Mouse (Mus musculus) gastrocnemius, postnatal 25 days (tissue): Measurements from ENCODE around the gene Zfp853. TPM values are rescaled to one million over a fixed set of nuclear protein-coding genes. Genes with fewer than 3 reads are reported as not detected.
A peak's percentile ranks its signal among the peaks of the same experiment; 100 is the strongest.

ENCODE experiments used
- DNase-seq: peaks from one replicate; pipeline ENCODE4 v3.0.0; 2022
- total RNA-seq, 2 experiments: library from RNA; stranded (reverse); gene quantifications; 1 replicate in 1 of 2; 2 replicates in 1 of 2; pipeline ENCODE4 v1.2.3; 2021

Gene Zfp853
- total RNA-seq, 2 experiments from 2014 or later = 0.28 TPM; not detected in 1

- DNase-seq = no peak
Observed at GRCm38 (mm10) chr5:143292879-143293278, 544 bp downstream of the Zfp853 start.

- DNase-seq = no peak
Observed at GRCm38 (mm10) chr5:143289299-143289698, 4.1 kb downstream of the Zfp853 start.

- no peak for DNase-seq
Observed at GRCm38 (mm10) chr5:143288378-143288911, 5.0 kb downstream of the Zfp853 start.

- no peak for DNase-seq
Observed at GRCm38 (mm10) chr5:143287774-143288328, 5.6 kb downstream of the Zfp853 start.

GRCm38 (mm10) chr5:143284762-143285161, 8.7 kb downstream of the Zfp853 start:
- no peak for DNase-seq

- no peak for DNase-seq
Observed at GRCm38 (mm10) chr5:143279247-143279646, 14.2 kb downstream of the Zfp853 start.

GRCm38 (mm10) chr5:143275761-143276160, 17.7 kb downstream of the Zfp853 start:
- no peak for DNase-seq

- DNase-seq = no peak
Observed at GRCm38 (mm10) chr5:143272540-143273330, 20.7 kb downstream of the Zfp853 start.

- DNase-seq = no peak
Observed at GRCm38 (mm10) chr5:143272108-143272507, 21.3 kb downstream of the Zfp853 start.

GRCm38 (mm10) chr5:143271642-143272041, 21.8 kb downstream of the Zfp853 start:
- DNase-seq = no peak

- no peak for DNase-seq
Observed at GRCm38 (mm10) chr5:143270151-143270519, 23.3 kb downstream of the Zfp853 start.

- peak; percentile 61 for DNase-seq
Observed at GRCm38 (mm10) chr5:143269363-143270150, 23.9 kb downstream of the Zfp853 start, which contains the start of gene Zfp316. TSS of gene Zfp316 (minus strand) at chr5:143270022.

- DNase-seq = no peak
Observed at GRCm38 (mm10) chr5:143268985-143269362, 24.4 kb downstream of the Zfp853 start.

- no peak for DNase-seq
Observed at GRCm38 (mm10) chr5:143266794-143267193, 26.6 kb downstream of the Zfp853 start.

GRCm38 (mm10) chr5:143265409-143265808, 28.0 kb downstream of the Zfp853 start:
- no peak for DNase-seq

- DNase-seq = no peak
Observed at GRCm38 (mm10) chr5:143264689-143265088, 28.7 kb downstream of the Zfp853 start.

GRCm38 (mm10) chr5:143261636-143262035, 31.8 kb downstream of the Zfp853 start:
- no peak for DNase-seq

GRCm38 (mm10) chr5:143255802-143256201, 37.6 kb downstream of the Zfp853 start:
- DNase-seq = no peak

- no peak for DNase-seq
Observed at GRCm38 (mm10) chr5:143255131-143255519, 38.3 kb downstream of the Zfp853 start.

GRCm38 (mm10) chr5:143254487-143255130, 38.8 kb downstream of the Zfp853 start:
- no peak for DNase-seq

- DNase-seq = no peak
Observed at GRCm38 (mm10) chr5:143253881-143254486, 39.4 kb downstream of the Zfp853 start.
